Mouse (Mus musculus) CH12.LX (cell line): ENCODE measurements at regions not wholly inside any gene's neighbourhood (a gene's known extent, or its start where the extent isn't known, plus 50 kb on each side); places are given as distances from the start of the nearest gene placed in this dataset.

ENCODE experiments used
- DNase-seq: peaks from one replicate; pipeline ENCODE4 v3.0.0-alpha.2; 2013; ENCODE audit errors: extremely low read depth
- H3K27ac ChIP-seq: 2 replicates; pipeline ENCODE4 v1.5.1; 2012; ENCODE audit warnings: low read depth, mild to moderate bottlenecking, control low read depth, moderate library complexity; ENCODE audit not compliant: insufficient read depth
- H3K27me3 ChIP-seq: replicated peaks from 2 replicates; pipeline ENCODE3; 2012; ENCODE audit warnings: inconsistent platforms
- H3K36me3 ChIP-seq, 2 experiments: replicated peaks in 1 of 2; 2 replicates each; pipeline versions ENCODE3 to v1.6.1; 2012; ENCODE audit warnings: inconsistent platforms in 1 of 2, low read length in 1 of 2, mild to moderate bottlenecking in 1 of 2, mixed read lengths in 1 of 2, moderate library complexity in 1 of 2; ENCODE audit not compliant: control insufficient read depth in 1 of 2, insufficient read depth in 1 of 2
- H3K4me1 ChIP-seq, 2 experiments: 2 replicates each; pipeline ENCODE4 v1.6.1; 2012; ENCODE audit warnings: inconsistent platforms in 1 of 2, moderate library complexity in 1 of 2; ENCODE audit not compliant: insufficient read depth in 2 of 2, control insufficient read depth in 1 of 2
- H3K4me2 ChIP-seq: 2 replicates; pipeline ENCODE4 v1.6.1; 2012; ENCODE audit warnings: low read depth, mild to moderate bottlenecking, control low read depth; ENCODE audit not compliant: poor library complexity, insufficient read depth, severe bottlenecking
- H3K4me3 ChIP-seq, 3 experiments: fragments of 150-350 bp in 1 of 3; sonication (generic) in 1 of 3; replicated peaks in 1 of 3; 2 replicates each; pipeline versions ENCODE3 to v1.5.1; 2011 to 2012; ENCODE audit warnings: low read depth in 2 of 3, low read length in 2 of 3, mild to moderate bottlenecking in 2 of 3, moderate library complexity in 2 of 3, control low read depth in 1 of 3, improper control_type of control experiment in 1 of 3, inconsistent platforms in 1 of 3, mixed read lengths in 1 of 3; ENCODE audit not compliant: poor library complexity in 1 of 3
- H3K79me2 ChIP-seq: replicated peaks from 2 replicates; pipeline ENCODE4 v1.6.1; 2012; ENCODE audit warnings: mild to moderate bottlenecking, moderate library complexity; ENCODE audit not compliant: control insufficient read depth, poor library complexity, insufficient read depth, severe bottlenecking; ENCODE audit errors: extremely low read depth
- H3K9ac ChIP-seq: 2 replicates; pipeline ENCODE4 v1.6.1; 2012; ENCODE audit warnings: low read depth, mild to moderate bottlenecking, control low read depth, moderate library complexity; ENCODE audit not compliant: insufficient read depth
- H3K9me3 ChIP-seq: replicated peaks from 2 replicates; pipeline ENCODE3; 2012; ENCODE audit warnings: low read length, inconsistent platforms, mixed read lengths
- BHLHE40 ChIP-seq: IDR thresholded peaks from 2 replicates; pipeline ENCODE4 v1.6.1; 2011; ENCODE audit warnings: mild to moderate bottlenecking, low read depth, low read length, improper control_type of control experiment
- CHD1 ChIP-seq: IDR thresholded peaks from 2 replicates; pipeline ENCODE4 v1.6.1; 2012; ENCODE audit warnings: low read depth, low read length, improper control_type of control experiment, inconsistent platforms
- CHD2 ChIP-seq: IDR thresholded peaks from 2 replicates; pipeline ENCODE4 v1.6.1; 2011; ENCODE audit warnings: low read length, improper control_type of control experiment
- CTCF ChIP-seq, 2 experiments: IDR thresholded peaks in 1 of 2; conservative IDR thresholded peaks in 1 of 2; 2 replicates each; pipeline ENCODE4 v1.5.1; 2011 to 2012; ENCODE audit warnings: low read depth in 2 of 2, low read length in 2 of 2, improper control_type of control experiment in 1 of 2, inconsistent platforms in 1 of 2, mild to moderate bottlenecking in 1 of 2, moderate library complexity in 1 of 2
- GABPA ChIP-seq: IDR thresholded peaks from 2 replicates; pipeline ENCODE4 v1.6.1; 2012; ENCODE audit warnings: low read depth, low read length, improper control_type of control experiment, inconsistent platforms; ENCODE audit not compliant: insufficient replicate concordance
- HCFC1 ChIP-seq: IDR thresholded peaks from 2 replicates; pipeline ENCODE4 v1.6.1; 2012; ENCODE audit warnings: low read depth, mild to moderate bottlenecking, inconsistent platforms, low read length, improper control_type of control experiment
- IRF4 ChIP-seq: IDR thresholded peaks from 2 replicates; pipeline ENCODE4 v1.6.1; 2014; ENCODE audit warnings: low read depth, mild to moderate bottlenecking, inconsistent platforms, low read length, improper control_type of control experiment
- JUN ChIP-seq: IDR thresholded peaks from 2 replicates; pipeline ENCODE4 v1.6.1; 2011; ENCODE audit warnings: low read depth, mild to moderate bottlenecking, low read length, improper control_type of control experiment, moderate library complexity; ENCODE audit not compliant: insufficient read depth
- KAT2A ChIP-seq: IDR thresholded peaks from 2 replicates; pipeline ENCODE4 v1.6.1; 2012; ENCODE audit warnings: low read length, improper control_type of control experiment, inconsistent platforms; ENCODE audit not compliant: insufficient replicate concordance
- MAFK ChIP-seq: IDR thresholded peaks from 2 replicates; pipeline ENCODE4 v1.6.1; 2011; ENCODE audit warnings: low read length, improper control_type of control experiment; ENCODE audit not compliant: insufficient replicate concordance
- MAX ChIP-seq: IDR thresholded peaks from 2 replicates; pipeline ENCODE4 v1.6.1; 2011; ENCODE audit warnings: low read length, improper control_type of control experiment
- MAZ ChIP-seq: IDR thresholded peaks from 2 replicates; pipeline ENCODE4 v1.6.1; 2012; ENCODE audit warnings: low read depth, mild to moderate bottlenecking, inconsistent platforms, low read length, improper control_type of control experiment, moderate library complexity
- MXI1 ChIP-seq: IDR thresholded peaks from 2 replicates; pipeline ENCODE4 v1.6.1; 2011; ENCODE audit warnings: mild to moderate bottlenecking, low read depth, low read length, improper control_type of control experiment
- MYC ChIP-seq: IDR thresholded peaks from 2 replicates; pipeline ENCODE4 v1.6.1; 2011; ENCODE audit warnings: low read depth, mild to moderate bottlenecking, improper control_type of control experiment, low read length
- POLR2A ChIP-seq: IDR thresholded peaks from 2 replicates; pipeline ENCODE4 v1.6.1; 2011; ENCODE audit warnings: low read depth, mild to moderate bottlenecking, improper control_type of control experiment, low read length
- POLR2AphosphoS2 ChIP-seq: IDR thresholded peaks from 2 replicates; pipeline ENCODE4 v1.6.1; 2011; ENCODE audit warnings: low read depth, low read length, improper control_type of control experiment
- RAD21 ChIP-seq: IDR thresholded peaks from 2 replicates; pipeline ENCODE4 v1.6.1; 2011; ENCODE audit warnings: low read depth, mild to moderate bottlenecking, low read length, improper control_type of control experiment, moderate library complexity
- RCOR1 ChIP-seq: conservative IDR thresholded peaks from 2 replicates; pipeline ENCODE4 v1.6.1; 2012; ENCODE audit warnings: low read depth, mild to moderate bottlenecking, inconsistent platforms, low read length, improper control_type of control experiment
- SIN3A ChIP-seq: IDR thresholded peaks from 2 replicates; pipeline ENCODE4 v1.6.1; 2012; ENCODE audit warnings: low read length, improper control_type of control experiment, inconsistent platforms
- SMC3 ChIP-seq: IDR thresholded peaks from 2 replicates; pipeline ENCODE4 v1.6.1; 2011; ENCODE audit warnings: low read depth, low read length, improper control_type of control experiment
- TBP ChIP-seq: conservative IDR thresholded peaks from 2 replicates; pipeline ENCODE4 v1.6.1; 2011; ENCODE audit warnings: low read depth, low read length, improper control_type of control experiment
- TCF12 ChIP-seq: IDR thresholded peaks from 2 replicates; pipeline ENCODE4 v1.6.1; 2014; ENCODE audit warnings: low read depth, mild to moderate bottlenecking, inconsistent platforms, low read length, improper control_type of control experiment
- USF1 ChIP-seq: IDR thresholded peaks from 2 replicates; pipeline ENCODE4 v1.6.1; 2014; ENCODE audit warnings: low read depth, mild to moderate bottlenecking, inconsistent platforms, low read length, improper control_type of control experiment
- USF2 ChIP-seq: conservative IDR thresholded peaks from 2 replicates; pipeline ENCODE4 v1.6.1; 2011; ENCODE audit warnings: low read depth, low read length, improper control_type of control experiment
- ZKSCAN1 ChIP-seq: IDR thresholded peaks from 2 replicates; pipeline ENCODE4 v1.6.1; 2012; ENCODE audit warnings: low read depth, inconsistent platforms, low read length, improper control_type of control experiment, borderline replicate concordance
- ZNF384 ChIP-seq: IDR thresholded peaks from 2 replicates; pipeline ENCODE4 v1.6.1; 2012; ENCODE audit warnings: low read depth, low read length, improper control_type of control experiment, inconsistent platforms
- dilution Hi-C: fragments of 300-500 bp; cut with MboI; formaldehyde crosslinking; loops from 2 replicates; pipeline ENCODE4 v1.14.3; 2020; ENCODE audit warnings: low sequenced_read_pairs; ENCODE audit not compliant: extremely low pct_unique_long_range_greater_than_20kb, extremely low pct_ligation_motif_present
- in situ Hi-C: fragments of 300-500 bp; cut with MboI; formaldehyde crosslinking; loops from 3 replicates; pipeline ENCODE4 v1.14.3; 2019; ENCODE audit warnings: low sequenced_read_pairs, low pct_ligation_motif_present, low pct_unique_long_range_greater_than_20kb, mixed read lengths

GRCm38 (mm10) chr12:107579508-107579907 is 91.1 kb downstream of the 3110018I06Rik start:
- Histone ChIP-seq H3K36me3 (no peaks in the 10 kb centered on the region), H3K4me2 (no peak overlapping the region), H3K27ac (no peak overlapping the region), H3K4me1 (no peaks in the 10 kb centered on the region), H3K9me3 (peaks cover 89% of the 10 kb centered on the region), H3K27me3 (no peaks in the 10 kb centered on the region), H3K79me2 (no peaks in the 10 kb centered on the region), H3K9ac (no peak overlapping the region), H3K4me3 (no peak overlapping the region)
- TF ChIP-seq HCFC1 = no peak
- TF ChIP-seq JUN = no peak
- no peak for TF ChIP-seq KAT2A
- no peak for TF ChIP-seq MAZ
- TF ChIP-seq ZKSCAN1 = no peak
- no peak for TF ChIP-seq USF2
- TF ChIP-seq MAFK = no peak
- no peak for TF ChIP-seq GABPA
- no peak for TF ChIP-seq ZNF384
- no peak for TF ChIP-seq MXI1
- TF ChIP-seq RAD21 = no peak
- no peak for TF ChIP-seq CHD1
- TF ChIP-seq POLR2AphosphoS2 = no peak
- no peak for TF ChIP-seq IRF4
- TF ChIP-seq SIN3A = no peak
- TF ChIP-seq USF1 = no peak
- no peak for TF ChIP-seq CTCF (conservative IDR thresholded peaks at IDR 0.05 in 1 of 2, IDR thresholded peaks at IDR 0.05 in 1 of 2; ENCODE audit: low read depth in 2 of 2, low read length in 2 of 2)
- TF ChIP-seq CHD2 = no peak
- no peak for TF ChIP-seq TCF12
- TF ChIP-seq RCOR1 = no peak
- in situ Hi-C loops = no loop called here
- dilution Hi-C loops = no loop called here
- no peak for DNase-seq

- H3K27ac ChIP-seq = no peak overlapping the region
- H3K27me3 ChIP-seq = no peaks in the 10 kb centered on the region
- in situ Hi-C loops (no loop called here), dilution Hi-C loops (no loop called here)
- H3K9me3 ChIP-seq = peaks cover 93% of the 10 kb centered on the region
- H3K79me2 ChIP-seq = no peaks in the 10 kb centered on the region
- no peaks in the 10 kb centered on the region for H3K36me3 ChIP-seq
- no peak overlapping the region for H3K9ac ChIP-seq
- H3K4me3 ChIP-seq = no peak overlapping the region
- no peaks in the 10 kb centered on the region for H3K4me1 ChIP-seq
- no peak overlapping the region for H3K4me2 ChIP-seq
- TF ChIP-seq IRF4 = no peak
- no peak for TF ChIP-seq ZKSCAN1
- no peak for TF ChIP-seq MAX
- TF ChIP-seq MYC = no peak
- no peak for TF ChIP-seq SMC3
- no peak for TF ChIP-seq BHLHE40
- no peak for TF ChIP-seq RAD21
- TF ChIP-seq TBP = no peak
- no peak for TF ChIP-seq POLR2A
- no peak for DNase-seq
Measured at GRCm38 (mm10) chr12:107583151-107583720, 94.8 kb downstream of the 3110018I06Rik start.
